Mouse (Mus musculus) megakaryocyte, embryonic 14.5 days (primary cell): Measurements from ENCODE around the gene Fggy. TPM values are rescaled to one million over a fixed set of nuclear protein-coding genes. Genes with fewer than 3 reads are reported as not detected.

ENCODE experiments used
- H3K27me3 ChIP-seq: replicated peaks from 2 replicates; pipeline ENCODE3; 2012; ENCODE audit warnings: inconsistent platforms
- H3K36me3 ChIP-seq: replicated peaks from 2 replicates; pipeline ENCODE3; 2012; ENCODE audit warnings: low read length, inconsistent platforms, mixed read lengths
- H3K4me1 ChIP-seq: 2 replicates; pipeline ENCODE4 v1.6.1; 2012; ENCODE audit warnings: inconsistent platforms
- H3K4me3 ChIP-seq: replicated peaks from 2 replicates; pipeline ENCODE3; 2012; ENCODE audit warnings: moderate library complexity, mild to moderate bottlenecking, inconsistent platforms
- H3K9me3 ChIP-seq: 2 replicates; pipeline ENCODE4 v1.6.1; 2012; ENCODE audit warnings: inconsistent platforms
- FLI1 ChIP-seq: IDR thresholded peaks from 2 replicates; pipeline ENCODE4 v1.6.1; 2012; ENCODE audit warnings: low read length, inconsistent platforms, mixed read lengths
- GATA1 ChIP-seq: IDR thresholded peaks from 3 replicates; pipeline ENCODE4 v1.6.1; 2012; ENCODE audit warnings: mixed read lengths, low read length, inconsistent platforms, borderline replicate concordance
- polyA plus RNA-seq: library from polyadenylated mRNA; stranded (reverse); fragments of >175 nt; gene quantifications from 2 replicates; pipeline ENCODE4 v1.2.3, GENCODE M21; 2012; ENCODE audit warnings: low replicate concordance; ENCODE audit not compliant: insufficient read depth

Fggy gene
- 0.96 TPM in 1 of 2 replicates, not detected in the other for polyA plus RNA-seq

DNA sequence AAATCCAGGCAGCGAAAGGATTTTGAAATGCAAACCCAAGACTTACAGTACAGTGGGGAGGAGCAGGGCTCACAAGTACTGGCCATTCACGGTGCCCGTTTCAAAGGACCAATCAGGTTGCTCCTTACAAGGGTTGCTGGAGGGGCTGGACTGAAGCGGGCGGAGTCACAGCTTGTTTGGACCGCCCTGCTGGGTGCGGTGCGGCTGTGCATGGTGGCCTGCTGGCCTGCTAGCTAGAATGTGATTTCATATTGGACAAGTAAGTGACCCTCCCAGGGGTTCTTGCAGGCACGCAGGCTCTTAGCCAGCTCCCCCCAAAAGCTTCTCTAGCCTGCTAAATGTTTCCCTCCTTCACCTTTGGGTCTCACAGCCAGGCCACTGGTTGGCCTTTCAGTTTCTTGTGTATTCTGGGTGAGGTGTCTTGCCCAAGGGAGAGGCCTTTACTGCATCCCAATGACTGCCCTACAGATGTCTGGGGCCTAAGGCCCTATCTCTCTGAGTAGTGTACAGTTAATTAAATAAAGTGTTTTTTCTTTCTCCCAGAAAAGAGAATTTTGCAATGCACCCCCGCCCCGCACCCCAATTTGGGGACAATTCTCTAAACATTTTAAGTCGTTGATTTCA is at the start of gene Fggy:
TSS of gene Fggy (plus strand) at position 175 of the 624 bp plus-strand sequence.
- no peak for TF ChIP-seq GATA1
- no peak for TF ChIP-seq FLI1
- Histone ChIP-seq H3K4me3 (peak within 1 kb of the TSS; percentile 89), H3K4me1 (peaks cover 27% of the 10 kb centered on the region), H3K27me3 (no peaks in the 10 kb centered on the region), H3K9me3 (no peaks in the 10 kb centered on the region), H3K36me3 (no peaks in the 10 kb centered on the region)

DNA sequence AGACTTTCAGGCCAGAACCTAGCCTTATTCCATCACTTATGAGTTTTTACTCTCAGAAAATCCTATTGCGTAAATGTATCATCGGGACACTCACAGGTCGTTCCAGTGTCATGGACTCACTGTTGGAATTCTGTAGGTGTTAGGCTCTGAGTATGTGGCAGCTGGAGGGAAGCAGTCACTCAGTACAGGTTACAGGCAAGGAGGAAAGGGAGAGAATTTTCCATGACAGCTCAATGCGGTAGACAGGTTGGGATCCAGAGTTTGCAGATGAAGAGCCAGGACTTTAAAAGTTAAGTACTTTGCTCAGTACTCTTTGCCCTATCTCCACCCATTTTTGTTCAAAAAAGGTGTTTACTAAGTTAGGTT is 49.4 kb upstream of the Fggy start:
- H3K4me1 ChIP-seq, result no peaks in the 10 kb centered on the region
- H3K27me3 ChIP-seq, result no peaks in the 10 kb centered on the region
- H3K9me3 ChIP-seq, result no peaks in the 10 kb centered on the region
- no peaks in the 10 kb centered on the region for H3K36me3 ChIP-seq
- no peak overlapping the region for H3K4me3 ChIP-seq
- TF ChIP-seq GATA1 (no peak), FLI1 (no peak)

DNA sequence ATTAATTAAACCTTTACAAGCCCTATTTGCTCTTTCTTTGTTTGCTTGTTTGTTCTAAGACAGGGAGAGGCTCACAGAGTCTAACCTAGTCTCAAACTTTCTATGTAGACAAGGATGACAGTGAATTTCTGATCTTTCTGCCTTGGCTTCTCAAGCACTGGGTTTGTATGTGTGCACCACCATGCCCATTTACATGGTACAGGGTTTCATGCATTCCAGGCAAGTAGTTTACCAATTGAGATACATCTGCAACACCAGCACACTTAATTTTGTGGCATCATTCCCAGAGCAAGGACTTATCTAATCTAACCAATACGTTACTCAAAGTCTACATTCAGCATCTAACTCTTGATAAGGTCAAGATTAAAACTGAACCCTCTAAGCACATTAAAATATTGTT is 38.9 kb upstream of the Fggy start:
- TF ChIP-seq FLI1 (no peak), GATA1 (no peak)
- H3K4me1 ChIP-seq, result no peaks in the 10 kb centered on the region
- no peak overlapping the region for H3K4me3 ChIP-seq
- no peaks in the 10 kb centered on the region for H3K36me3 ChIP-seq
- H3K27me3 ChIP-seq, result no peaks in the 10 kb centered on the region
- H3K9me3 ChIP-seq, result no peaks in the 10 kb centered on the region; the same call in 1 of the 2 replicates

DNA sequence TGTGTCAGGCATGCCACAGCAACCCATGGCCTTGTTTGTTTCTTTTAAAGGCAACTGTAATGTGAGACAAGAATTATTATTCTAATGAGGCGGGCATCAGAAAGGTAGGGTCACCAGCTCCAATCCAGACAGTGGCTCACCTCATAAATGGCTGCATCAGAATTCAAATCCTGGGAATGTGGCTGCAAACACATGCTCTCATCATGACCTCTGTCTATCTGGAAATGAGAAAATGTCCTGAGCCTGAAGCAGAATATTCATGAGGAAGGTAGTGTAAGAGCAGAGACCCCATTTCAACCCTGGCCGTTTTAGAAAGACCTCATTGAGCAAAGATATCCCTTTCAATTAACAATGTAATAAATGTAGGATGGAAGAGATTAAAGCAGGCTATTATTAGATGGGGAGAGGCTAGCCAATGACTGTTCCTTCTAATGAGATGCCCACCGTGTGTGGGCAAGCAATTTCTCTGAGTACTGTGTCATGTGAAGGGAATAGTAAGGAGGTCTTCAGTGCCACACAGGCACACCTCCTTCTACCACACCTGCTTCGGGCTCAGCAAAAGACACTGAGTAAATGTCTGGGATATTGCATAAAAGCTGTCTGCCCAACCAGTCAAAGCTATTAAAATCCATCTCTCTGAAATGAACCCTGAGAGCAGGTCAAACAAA is 37.2 kb upstream of the Fggy start:
- no peaks in the 10 kb centered on the region for H3K4me1 ChIP-seq
- H3K36me3 ChIP-seq, result no peaks in the 10 kb centered on the region
- H3K4me3 ChIP-seq, result no peak overlapping the region
- H3K9me3 ChIP-seq, result no peaks in the 10 kb centered on the region; the same call in 1 of the 2 replicates
- H3K27me3 ChIP-seq, result no peaks in the 10 kb centered on the region
- no peak for TF ChIP-seq GATA1
- TF ChIP-seq FLI1, result no peak

DNA sequence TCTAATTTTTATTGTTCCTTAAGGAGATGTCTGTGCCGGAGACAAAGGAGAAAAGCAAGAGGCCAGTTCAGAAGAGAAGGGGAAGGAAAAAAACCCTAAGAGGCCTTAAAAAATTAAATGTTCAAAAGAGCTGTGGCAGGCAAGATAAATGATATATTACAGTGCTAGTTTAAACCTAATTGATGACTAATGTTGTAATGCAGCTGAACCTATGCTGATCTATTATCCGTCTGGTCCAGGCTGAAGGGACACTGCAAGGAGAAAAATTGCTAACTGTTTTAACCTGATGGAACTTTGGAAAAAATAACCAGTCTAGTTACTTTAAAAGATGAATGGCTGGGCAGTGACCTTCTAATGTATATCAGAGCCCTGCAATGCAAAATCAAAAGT is 36.7 kb upstream of the Fggy start:
- Histone ChIP-seq H3K27me3 (no peaks in the 10 kb centered on the region), H3K36me3 (no peaks in the 10 kb centered on the region), H3K9me3 (no peaks in the 10 kb centered on the region; the same call in 1 of the 2 replicates), H3K4me1 (no peaks in the 10 kb centered on the region), H3K4me3 (no peak overlapping the region)
- TF ChIP-seq FLI1 (no peak), GATA1 (no peak)

DNA sequence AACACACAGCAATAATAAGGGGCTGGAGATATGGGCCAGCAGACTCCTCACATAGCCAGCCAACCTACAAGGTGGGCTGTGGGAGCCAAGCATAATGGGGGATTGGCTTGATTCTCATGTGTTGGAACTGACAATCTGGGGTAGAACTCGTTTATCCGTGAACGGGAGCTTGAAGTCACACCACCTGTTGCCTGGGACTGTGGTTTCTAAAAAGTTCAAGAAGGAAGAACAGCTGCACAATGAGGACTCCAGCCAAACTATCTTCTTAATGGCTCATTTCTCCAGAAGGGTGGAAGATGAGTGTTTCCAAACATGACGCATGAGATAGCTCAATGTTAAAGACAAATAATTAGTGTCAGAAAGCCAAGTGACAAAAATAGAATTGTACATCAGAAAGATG is 30.7 kb upstream of the Fggy start:
- H3K27me3 ChIP-seq, result no peaks in the 10 kb centered on the region
- H3K9me3 ChIP-seq, result no peaks in the 10 kb centered on the region; the same call in 1 of the 2 replicates
- no peaks in the 10 kb centered on the region for H3K4me1 ChIP-seq
- no peak for TF ChIP-seq GATA1
- no peak for TF ChIP-seq FLI1
- H3K4me3 ChIP-seq, result no peak overlapping the region
- H3K36me3 ChIP-seq, result no peaks in the 10 kb centered on the region

DNA sequence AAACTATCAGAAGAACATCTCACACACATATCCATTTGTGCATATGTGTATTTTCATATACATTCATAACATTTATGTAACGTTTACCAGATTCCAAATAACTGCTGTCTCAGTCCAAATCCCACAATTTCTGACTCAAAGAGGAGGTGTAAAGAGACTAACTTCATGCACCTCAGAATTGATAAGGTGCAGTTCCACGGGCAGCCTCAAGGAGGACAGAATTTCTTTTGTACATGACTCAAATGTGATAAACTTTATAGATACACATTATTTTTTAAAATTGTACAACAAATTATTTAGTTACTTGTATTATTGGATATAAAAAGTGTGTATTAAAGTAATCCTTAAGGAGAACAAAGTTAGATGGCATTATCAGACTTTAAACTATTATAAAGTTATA is 26.6 kb upstream of the Fggy start:
- no peaks in the 10 kb centered on the region for H3K4me1 ChIP-seq
- H3K4me3 ChIP-seq, result no peak overlapping the region
- no peaks in the 10 kb centered on the region for H3K27me3 ChIP-seq
- H3K9me3 ChIP-seq, result no peaks in the 10 kb centered on the region
- H3K36me3 ChIP-seq, result no peaks in the 10 kb centered on the region
- TF ChIP-seq FLI1, result no peak
- TF ChIP-seq GATA1, result no peak

DNA sequence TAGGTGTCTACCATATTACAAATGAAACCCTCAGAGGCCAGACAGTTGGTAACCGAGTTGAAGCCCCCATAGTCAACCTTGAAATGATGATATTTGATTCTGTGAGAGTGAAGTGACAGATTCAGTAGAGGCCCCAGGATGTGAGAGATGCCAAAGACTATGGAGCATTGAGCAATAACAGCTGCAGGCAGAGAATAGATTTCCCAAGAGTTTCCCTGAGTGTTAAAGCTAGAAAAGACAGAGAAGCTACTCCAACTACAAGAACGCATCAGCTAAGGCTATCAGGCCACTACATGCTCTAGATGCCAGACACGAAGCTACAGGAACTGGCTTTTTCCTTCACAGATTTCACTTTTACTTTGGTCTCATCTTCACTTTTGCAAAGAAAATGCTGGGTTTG is 23.4 kb upstream of the Fggy start:
- H3K4me3 ChIP-seq, result no peak overlapping the region
- H3K36me3 ChIP-seq, result no peaks in the 10 kb centered on the region
- no peaks in the 10 kb centered on the region for H3K9me3 ChIP-seq

DNA sequence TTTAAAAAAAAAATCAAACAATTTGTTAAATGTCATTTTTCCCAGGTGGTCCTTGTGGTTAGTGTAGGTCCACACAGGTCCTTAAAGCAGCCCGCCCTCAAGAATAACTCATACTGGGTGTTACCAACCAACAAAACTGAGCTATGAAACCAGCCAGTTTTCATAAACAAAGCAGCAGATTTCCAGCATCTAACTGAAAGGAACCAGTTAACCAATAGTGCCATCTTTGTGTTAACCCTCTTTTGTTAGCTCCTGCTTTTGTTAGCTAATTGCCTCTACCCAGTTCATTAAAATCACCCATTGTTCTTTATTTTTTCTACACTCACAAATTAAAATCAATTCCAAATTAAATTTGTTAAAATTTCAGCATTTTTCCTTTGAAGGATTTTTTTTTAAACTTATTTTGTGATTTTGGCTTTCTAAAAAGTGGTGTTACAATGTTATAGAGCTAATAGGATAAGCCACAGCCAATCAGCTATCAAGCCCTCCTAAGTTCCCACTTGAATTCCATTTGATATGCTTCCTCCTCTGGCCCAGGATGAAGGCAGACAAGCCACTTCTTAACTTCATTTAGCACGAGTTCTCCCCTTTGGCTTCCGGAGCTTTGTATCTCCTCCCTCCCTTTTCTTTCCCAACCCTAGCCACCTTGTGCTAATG is 15.8 kb upstream of the Fggy start:
- no peak overlapping the region for H3K4me3 ChIP-seq
- H3K27me3 ChIP-seq, result no peaks in the 10 kb centered on the region
- H3K9me3 ChIP-seq, result no peaks in the 10 kb centered on the region
- no peaks in the 10 kb centered on the region for H3K4me1 ChIP-seq
- TF ChIP-seq FLI1, result no peak
- no peak for TF ChIP-seq GATA1
- H3K36me3 ChIP-seq, result no peaks in the 10 kb centered on the region

More for the DNA sequence above, 23.4 kb upstream of the Fggy start:
- no peaks in the 10 kb centered on the region for H3K4me1 ChIP-seq
- no peaks in the 10 kb centered on the region for H3K27me3 ChIP-seq
- TF ChIP-seq GATA1 (no peak), FLI1 (no peak)

DNA sequence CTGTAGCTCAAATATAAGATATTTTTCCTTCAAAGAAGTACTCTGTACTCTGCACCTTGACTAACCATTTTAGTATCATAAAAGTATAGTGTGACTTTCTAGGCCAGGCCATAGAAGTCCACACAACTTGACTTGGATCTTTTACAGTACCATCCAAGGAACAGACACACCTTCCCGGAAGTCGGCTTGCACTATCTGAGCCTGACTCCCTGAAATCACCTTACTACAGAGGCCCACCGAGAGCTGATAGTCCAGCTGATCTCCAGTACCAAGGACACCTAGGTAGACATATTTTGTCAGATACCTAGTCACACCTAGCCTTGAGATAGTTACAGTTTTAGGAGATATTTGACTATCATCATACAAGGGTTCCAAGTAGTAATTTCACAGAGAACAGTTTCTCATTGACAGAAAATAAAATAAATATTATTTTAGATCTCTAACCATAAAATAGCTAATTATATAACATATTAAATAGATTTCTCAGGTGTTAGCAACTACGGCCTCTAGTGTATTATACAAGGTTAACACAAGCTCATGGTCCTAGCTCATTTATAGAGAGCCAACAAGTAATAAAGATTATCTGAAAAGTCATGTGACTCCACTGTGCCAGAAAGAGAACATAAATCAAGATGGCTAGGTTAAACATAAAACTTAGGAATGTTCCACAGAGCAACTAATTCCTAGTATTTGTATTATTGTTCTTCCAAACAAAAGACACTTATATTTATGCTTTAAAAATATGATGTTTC is 15.1 kb upstream of the Fggy start:
- H3K36me3 ChIP-seq, result no peaks in the 10 kb centered on the region
- TF ChIP-seq FLI1 (no peak), GATA1 (no peak)
- H3K4me3 ChIP-seq, result no peak overlapping the region
- no peaks in the 10 kb centered on the region for H3K9me3 ChIP-seq
- no peaks in the 10 kb centered on the region for H3K4me1 ChIP-seq
- no peaks in the 10 kb centered on the region for H3K27me3 ChIP-seq
